Mouse (Mus musculus) thymus, adult 2 months (tissue): ENCODE measurements around the gene Pex26.

Experiments used
- CTCF ChIP-seq: fragments of 200-500 bp; IDR thresholded peaks from 2 replicates; pipeline ENCODE4 v1.5.1; 2012; ENCODE audit warnings: mild to moderate bottlenecking, control low read depth, low read length, moderate library complexity, borderline replicate concordance; ENCODE audit not compliant: control insufficient read depth, poor library complexity, insufficient read depth; ENCODE audit errors: extremely low read depth
- POLR2A ChIP-seq: fragments of 200-500 bp; IDR thresholded peaks from 2 replicates; pipeline ENCODE4 v1.6.1; 2012; ENCODE audit warnings: mild to moderate bottlenecking, low read length, control low read depth, moderate library complexity; ENCODE audit not compliant: control insufficient read depth, poor library complexity, insufficient read depth; ENCODE audit errors: extremely low read depth

DNA sequence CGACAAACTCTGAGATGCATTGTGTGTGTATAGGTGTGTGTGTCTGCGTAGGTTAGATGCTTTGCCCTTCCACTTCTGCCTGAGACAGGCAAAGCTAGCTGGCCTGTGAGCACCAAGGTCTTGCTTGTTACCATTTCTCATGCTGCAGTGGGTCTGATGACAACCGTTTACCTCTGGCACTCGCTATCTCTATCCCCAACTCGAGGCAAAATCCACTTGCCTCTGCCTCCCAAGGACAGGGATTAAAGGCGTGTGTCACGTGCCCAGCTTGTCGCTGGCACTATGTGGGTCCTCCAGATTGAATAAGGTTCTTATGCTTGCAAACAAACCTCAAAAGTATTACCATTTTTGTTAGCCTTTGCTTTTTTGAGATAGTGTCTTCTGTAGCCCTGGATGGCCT is 30.3 kb upstream of the Pex26 start:
- TF ChIP-seq CTCF (no peak), POLR2A (no peak)
